Mouse (Mus musculus): ENCODE results near the gene Ppp6r3. TPM values are rescaled to one million over a fixed set of nuclear protein-coding genes. Genes with fewer than 3 reads are reported as not detected.

Gene Ppp6r3
- polyA plus RNA-seq, 1 experiment from 2014 or later: 67.7 TPM

- WGBS: 45% methylated on average over 4 of the region's 4 CpGs
- peak; percentile 70; the same call in 1 of the 2 replicates for ATAC-seq (ENCODE audit: low FRiP score, low TSS enrichment)
- no peak overlapping the region for H3K4me2 ChIP-seq (replicated peaks; ENCODE audit: low read depth, low read length)
- no peaks in the 10 kb centered on the region for H3K27me3 ChIP-seq (ENCODE audit: insufficient read depth, low read length)
- H3K9ac ChIP-seq (replicated peaks; ENCODE audit: low read length): no peak overlapping the region
- peaks cover 6% of the 10 kb centered on the region for H3K36me3 ChIP-seq (ENCODE audit: insufficient read depth, low read length)
- peak overlapping the region; percentile 57 for H3K27ac ChIP-seq (ENCODE audit: low read length)
- 0 out of 2 replicates have a peak, but pooled peaks cover 5% of the 10 kb centered on the region for H3K4me1 ChIP-seq (ENCODE audit: insufficient read depth, low read length)
- no peak overlapping the region for H3K4me3 ChIP-seq (ENCODE audit: low read length)
- no peaks in the 10 kb centered on the region for H3K9me3 ChIP-seq (ENCODE audit: low read length)
These were observed 23.9 kb downstream of the Ppp6r3 start for GRCm38 (mm10) chr19:3551573-3552159.

DNA sequence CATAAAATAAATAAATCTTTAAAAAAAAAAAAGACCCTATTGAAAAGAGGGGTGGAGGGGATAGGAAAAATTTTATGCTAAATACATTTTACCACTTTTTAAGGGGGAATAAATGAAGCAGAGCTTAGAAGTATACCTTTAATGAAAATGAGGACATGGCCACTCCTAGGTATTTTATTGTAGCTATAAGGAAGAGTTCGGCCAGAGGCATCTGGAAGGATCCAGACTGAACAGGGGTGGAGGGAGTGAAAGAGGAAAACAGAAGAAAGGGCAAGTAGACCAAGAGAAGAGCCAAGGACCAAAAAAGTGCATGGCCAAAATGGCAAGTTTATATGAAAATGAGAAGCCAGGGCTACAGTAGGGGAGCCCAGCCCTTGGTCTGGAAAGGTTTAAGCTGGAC, 25.4 kb downstream of the Ppp6r3 start:
- H3K4me2 ChIP-seq (replicated peaks; ENCODE audit: low read depth, low read length): no peak overlapping the region
- H3K9ac ChIP-seq (replicated peaks; ENCODE audit: low read length): no peak overlapping the region
- no peaks in the 10 kb centered on the region for H3K27me3 ChIP-seq (ENCODE audit: insufficient read depth, low read length)
- ATAC-seq (ENCODE audit: low FRiP score, low TSS enrichment): no peak
- no peaks in the 10 kb centered on the region for H3K9me3 ChIP-seq (ENCODE audit: low read length)
- H3K36me3 ChIP-seq (ENCODE audit: insufficient read depth, low read length): peaks cover 8% of the 10 kb centered on the region
- no peak overlapping the region for H3K27ac ChIP-seq (ENCODE audit: low read length)
- H3K4me3 ChIP-seq (ENCODE audit: low read length): no peak overlapping the region
- WGBS: 95% methylated on average over 1 of the region's 1 CpGs
- H3K4me1 ChIP-seq (ENCODE audit: insufficient read depth, low read length): 0 out of 2 replicates have a peak, but pooled peaks cover 5% of the 10 kb centered on the region

- H3K27ac ChIP-seq (ENCODE audit: low read length): no peak overlapping the region
- H3K9me3 ChIP-seq (ENCODE audit: low read length): no peaks in the 10 kb centered on the region
- no peak overlapping the region for H3K9ac ChIP-seq (replicated peaks; ENCODE audit: low read length)
- ATAC-seq (ENCODE audit: low FRiP score, low TSS enrichment): no peak
- H3K36me3 ChIP-seq (ENCODE audit: insufficient read depth, low read length): peaks cover 8% of the 10 kb centered on the region
- 0 out of 2 replicates have a peak, but pooled peaks cover 5% of the 10 kb centered on the region for H3K4me1 ChIP-seq (ENCODE audit: insufficient read depth, low read length)
- H3K4me2 ChIP-seq (replicated peaks; ENCODE audit: low read depth, low read length): no peak overlapping the region
- no peaks in the 10 kb centered on the region for H3K27me3 ChIP-seq (ENCODE audit: insufficient read depth, low read length)
- H3K4me3 ChIP-seq (ENCODE audit: low read length): no peak overlapping the region
- WGBS: 86% methylated on average over 1 of the region's 1 CpGs
These were observed 26.3 kb downstream of the Ppp6r3 start for GRCm38 (mm10) chr19:3549263-3549662.

DNA sequence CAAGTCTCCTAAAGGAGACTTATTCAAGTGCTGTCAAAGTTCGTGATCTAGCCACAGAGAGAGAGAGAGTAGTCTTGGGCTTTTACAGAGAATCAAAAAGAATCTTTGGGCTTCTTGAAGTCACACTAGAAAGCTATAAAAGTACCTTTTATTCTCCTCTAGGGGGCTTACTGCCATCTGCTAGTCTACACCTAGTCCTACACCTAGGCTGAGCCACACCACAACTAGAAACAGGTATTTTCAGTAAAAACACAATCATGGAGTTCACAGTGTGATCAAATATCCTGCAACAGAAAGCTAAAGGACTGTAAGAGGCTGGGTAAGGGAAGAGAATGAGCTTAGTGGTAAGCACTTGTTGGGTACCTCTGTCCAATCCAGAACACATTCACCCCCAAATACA, 27.2 kb downstream of the Ppp6r3 start:
- H3K4me2 ChIP-seq (replicated peaks; ENCODE audit: low read depth, low read length): no peak overlapping the region
- 94% methylated on average over 1 of the region's 1 CpGs for WGBS

DNA sequence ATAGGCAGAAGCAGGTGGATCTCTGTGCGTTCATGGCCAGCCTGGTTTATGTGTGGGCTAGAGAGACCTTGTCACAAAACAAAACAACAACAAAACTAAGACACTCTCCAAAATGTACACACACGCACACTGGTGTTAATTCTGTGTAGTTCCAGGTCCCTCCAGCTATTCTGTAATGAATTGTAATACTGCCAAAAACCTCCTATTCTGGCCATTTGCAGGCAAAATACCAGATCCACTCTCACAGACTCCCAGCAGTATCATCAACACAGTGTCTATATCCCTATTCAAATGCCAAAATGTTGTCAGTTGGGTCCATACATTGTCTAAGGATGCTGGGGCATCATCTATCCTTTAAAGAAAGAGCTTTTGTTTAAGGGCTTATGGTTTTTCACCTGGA, 30.6 kb downstream of the Ppp6r3 start:
- no peaks in the 10 kb centered on the region for H3K27me3 ChIP-seq (ENCODE audit: insufficient read depth, low read length)
- no peak overlapping the region for H3K4me2 ChIP-seq (replicated peaks; ENCODE audit: low read depth, low read length)
- peaks cover 18% of the 10 kb centered on the region for H3K36me3 ChIP-seq (ENCODE audit: insufficient read depth, low read length)
- ATAC-seq (ENCODE audit: low FRiP score, low TSS enrichment): no peak
- no peak overlapping the region for H3K4me3 ChIP-seq (ENCODE audit: low read length)
- no peaks in the 10 kb centered on the region for H3K9me3 ChIP-seq (ENCODE audit: low read length)
- H3K9ac ChIP-seq (replicated peaks; ENCODE audit: low read length): no peak overlapping the region
- H3K27ac ChIP-seq (ENCODE audit: low read length): no peak overlapping the region
- H3K4me1 ChIP-seq (ENCODE audit: insufficient read depth, low read length): no peaks in the 10 kb centered on the region
- WGBS: 92% methylated on average over 2 of the region's 2 CpGs

More for the DNA sequence above, 27.2 kb downstream of the Ppp6r3 start:
- no peak overlapping the region for H3K9ac ChIP-seq (replicated peaks; ENCODE audit: low read length)
- no peak overlapping the region for H3K4me3 ChIP-seq (ENCODE audit: low read length)
- H3K36me3 ChIP-seq (ENCODE audit: insufficient read depth, low read length): peaks cover 8% of the 10 kb centered on the region
- 0 out of 2 replicates have a peak, but pooled peaks cover 5% of the 10 kb centered on the region for H3K4me1 ChIP-seq (ENCODE audit: insufficient read depth, low read length)
- ATAC-seq (ENCODE audit: low FRiP score, low TSS enrichment): no peak
- no peaks in the 10 kb centered on the region for H3K27me3 ChIP-seq (ENCODE audit: insufficient read depth, low read length)
- no peak overlapping the region for H3K27ac ChIP-seq (ENCODE audit: low read length)
- H3K9me3 ChIP-seq (ENCODE audit: low read length): no peaks in the 10 kb centered on the region

DNA sequence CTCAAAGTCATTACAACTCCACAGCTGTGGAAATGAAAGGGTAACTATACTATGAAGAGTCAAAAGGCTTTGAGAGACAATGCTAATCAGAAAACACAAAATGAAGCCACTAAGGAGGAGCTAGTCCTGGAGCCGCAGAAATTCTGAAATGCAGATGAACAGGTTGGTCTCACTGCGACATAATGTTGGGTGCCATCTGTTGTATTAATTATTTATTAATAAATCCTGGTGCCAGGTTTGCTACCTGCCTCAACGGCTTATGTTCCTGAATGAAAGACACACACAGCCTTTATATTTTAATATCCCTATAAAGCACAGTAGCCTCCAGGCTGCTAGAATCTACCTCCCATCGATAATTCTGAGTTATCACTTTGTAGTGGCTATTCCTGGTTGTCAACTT, 33.0 kb downstream of the Ppp6r3 start:
- Histone ChIP-seq H3K36me3 (ENCODE audit: insufficient read depth, low read length) (peaks cover 19% of the 10 kb centered on the region), H3K9ac (replicated peaks; ENCODE audit: low read length) (no peak overlapping the region), H3K4me1 (ENCODE audit: insufficient read depth, low read length) (no peaks in the 10 kb centered on the region), H3K9me3 (ENCODE audit: low read length) (no peaks in the 10 kb centered on the region), H3K27me3 (ENCODE audit: insufficient read depth, low read length) (no peaks in the 10 kb centered on the region), H3K4me2 (replicated peaks; ENCODE audit: low read depth, low read length) (no peak overlapping the region), H3K27ac (ENCODE audit: low read length) (no peak overlapping the region), H3K4me3 (ENCODE audit: low read length) (no peak overlapping the region)
- 92% methylated on average over 4 of the region's 4 CpGs for WGBS
- ATAC-seq (ENCODE audit: low FRiP score, low TSS enrichment): no peak

DNA sequence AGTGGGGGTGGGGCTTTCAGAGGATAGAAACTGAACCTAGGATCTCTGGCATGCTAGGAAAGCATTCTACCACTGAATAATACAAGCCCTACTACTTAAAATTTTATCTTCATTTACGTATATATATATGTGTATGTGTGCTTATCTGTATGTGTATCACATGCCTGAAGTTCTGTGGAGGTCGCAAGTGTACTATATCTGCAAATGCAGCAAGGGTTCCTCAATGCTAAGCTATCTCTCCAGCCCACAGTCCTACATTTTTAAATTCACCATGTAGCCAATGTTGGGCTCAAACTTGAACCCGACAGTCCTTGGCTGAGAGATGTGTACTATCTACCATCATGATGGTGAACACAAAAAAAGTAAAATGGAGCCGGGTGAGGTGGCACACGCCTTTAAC, 34.6 kb downstream of the Ppp6r3 start:
- Histone ChIP-seq H3K4me1 (ENCODE audit: insufficient read depth, low read length) (no peaks in the 10 kb centered on the region), H3K4me2 (replicated peaks; ENCODE audit: low read depth, low read length) (no peak overlapping the region), H3K4me3 (ENCODE audit: low read length) (no peak overlapping the region), H3K9me3 (ENCODE audit: low read length) (no peaks in the 10 kb centered on the region), H3K9ac (replicated peaks; ENCODE audit: low read length) (no peak overlapping the region), H3K27ac (ENCODE audit: low read length) (no peak overlapping the region), H3K36me3 (ENCODE audit: insufficient read depth, low read length) (peaks cover 13% of the 10 kb centered on the region; the same call in 1 of the 2 replicates), H3K27me3 (ENCODE audit: insufficient read depth, low read length) (no peaks in the 10 kb centered on the region)
- ATAC-seq (ENCODE audit: low FRiP score, low TSS enrichment): no peak
- WGBS: 95% methylated on average over 5 of the region's 5 CpGs

DNA sequence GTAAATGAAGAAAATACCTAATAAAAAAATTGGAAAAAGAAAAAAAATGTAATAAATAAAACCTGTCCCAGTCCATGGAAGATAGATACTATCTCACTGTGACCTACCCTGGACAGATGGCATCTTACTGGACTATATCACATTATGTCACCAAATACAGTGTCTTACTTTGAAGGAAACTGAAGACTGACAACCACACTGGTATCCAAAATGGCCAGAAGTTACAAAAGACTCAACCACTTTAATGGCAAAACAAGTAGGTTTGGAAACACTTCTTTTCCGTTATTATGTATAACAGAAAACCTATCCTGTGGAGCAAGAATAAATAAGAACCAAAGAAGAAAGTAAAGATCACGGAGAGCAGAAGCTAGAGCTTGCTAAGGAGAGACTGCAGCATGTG, 35.3 kb downstream of the Ppp6r3 start:
- Histone ChIP-seq H3K36me3 (ENCODE audit: insufficient read depth, low read length) (peaks cover 13% of the 10 kb centered on the region; the same call in 1 of the 2 replicates), H3K27me3 (ENCODE audit: insufficient read depth, low read length) (no peaks in the 10 kb centered on the region), H3K4me1 (ENCODE audit: insufficient read depth, low read length) (no peaks in the 10 kb centered on the region), H3K4me2 (replicated peaks; ENCODE audit: low read depth, low read length) (no peak overlapping the region), H3K27ac (ENCODE audit: low read length) (no peak overlapping the region), H3K9me3 (ENCODE audit: low read length) (no peaks in the 10 kb centered on the region), H3K4me3 (ENCODE audit: low read length) (no peak overlapping the region), H3K9ac (replicated peaks; ENCODE audit: low read length) (no peak overlapping the region)
- 97% methylated on average over 2 of the region's 2 CpGs for WGBS
- ATAC-seq (ENCODE audit: low FRiP score, low TSS enrichment): no peak

DNA sequence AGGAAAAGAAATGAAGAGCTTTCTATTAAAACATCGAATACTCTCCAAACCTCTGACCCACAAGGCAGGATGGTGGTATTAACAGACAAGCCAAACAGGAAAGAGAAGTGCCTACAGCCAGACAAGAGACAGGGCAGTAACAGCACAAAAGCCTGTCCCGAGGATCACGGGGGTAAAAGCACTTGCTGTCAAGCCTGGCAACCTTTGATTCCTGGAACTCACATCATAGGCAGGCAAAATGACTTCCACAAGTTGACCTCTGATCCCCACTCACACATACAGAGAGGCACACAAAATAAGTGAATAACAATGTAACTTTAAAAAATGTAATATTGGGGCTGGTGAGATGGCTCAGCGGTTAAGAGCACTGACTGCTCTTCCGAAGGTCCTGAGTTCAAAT, 36.1 kb downstream of the Ppp6r3 start:
- 83% methylated on average over 5 of the region's 5 CpGs for WGBS
- Histone ChIP-seq H3K36me3 (ENCODE audit: insufficient read depth, low read length) (peaks cover 13% of the 10 kb centered on the region; the same call in 1 of the 2 replicates), H3K4me3 (ENCODE audit: low read length) (no peak overlapping the region), H3K4me1 (ENCODE audit: insufficient read depth, low read length) (no peaks in the 10 kb centered on the region; the same call in 1 of the 2 replicates), H3K9ac (replicated peaks; ENCODE audit: low read length) (no peak overlapping the region), H3K4me2 (replicated peaks; ENCODE audit: low read depth, low read length) (no peak overlapping the region), H3K27me3 (ENCODE audit: insufficient read depth, low read length) (no peaks in the 10 kb centered on the region), H3K9me3 (ENCODE audit: low read length) (no peaks in the 10 kb centered on the region), H3K27ac (ENCODE audit: low read length) (no peak overlapping the region)
- no peak for ATAC-seq (ENCODE audit: low FRiP score, low TSS enrichment)

- no peak overlapping the region; the same call in 1 of the 2 replicates for H3K27ac ChIP-seq (ENCODE audit: low read length)
- no peak overlapping the region for H3K4me2 ChIP-seq (replicated peaks; ENCODE audit: low read depth, low read length)
- H3K27me3 ChIP-seq (ENCODE audit: insufficient read depth, low read length): no peaks in the 10 kb centered on the region
- no peak overlapping the region for H3K4me3 ChIP-seq (ENCODE audit: low read length)
- H3K9ac ChIP-seq (replicated peaks; ENCODE audit: low read length): no peak overlapping the region
- no peaks in the 10 kb centered on the region; the same call in 1 of the 2 replicates for H3K4me1 ChIP-seq (ENCODE audit: insufficient read depth, low read length)
- H3K36me3 ChIP-seq (ENCODE audit: insufficient read depth, low read length): peaks cover 15% of the 10 kb centered on the region; the same call in 1 of the 2 replicates
- ATAC-seq (ENCODE audit: low FRiP score, low TSS enrichment): no peak
- 91% methylated on average over 6 of the region's 6 CpGs for WGBS
- no peaks in the 10 kb centered on the region for H3K9me3 ChIP-seq (ENCODE audit: low read length)
These were observed 37.9 kb downstream of the Ppp6r3 start for GRCm38 (mm10) chr19:3537658-3538057.
